7 mouse cellular contexts compared by ENCODE assay signal in genomic region chr1:118389454-118390265, GRCm38 (mm10). TPM values are rescaled to one million over a fixed set of nuclear protein-coding genes. Genes with fewer than 3 reads are reported as not detected.
DNase-seq lines count a peak whose midpoint lies in the region; ATAC-seq and TF ChIP-seq lines count a peak whose summit lies in the region.

No protein-coding gene starts in this region.

- no peaks in the 10 kb centered on the region for H3K9me3 ChIP-seq in E14TG2a.4 (ENCODE audit: low read length)
- no peaks in the 10 kb centered on the region for H3K9me3 ChIP-seq in heart, postnatal 0 days (replicated peaks; ENCODE audit: control insufficient read depth, low read length)

- POLR2A ChIA-PET in Patski (lab: Charles Lee): no interaction called here

- peaks cover 20% of the 10 kb centered on the region for H3K36me3 ChIP-seq in E14TG2a.4 (ENCODE audit: insufficient read depth, low read length)
- peaks cover 6% of the 10 kb centered on the region; the same call in 1 of the 2 replicates for H3K36me3 ChIP-seq in heart, postnatal 0 days (replicated peaks; ENCODE audit: control insufficient read depth, insufficient read depth, low read length)

- H3K27me3 ChIP-seq in E14TG2a.4 (ENCODE audit: insufficient read depth, low read length): no peaks in the 10 kb centered on the region
- H3K27me3 ChIP-seq in Patski: no peaks in the 10 kb centered on the region
- H3K27me3 ChIP-seq in heart, postnatal 0 days (ENCODE audit: control insufficient read depth, insufficient read depth, low read length): no peaks in the 10 kb centered on the region

- intact Hi-C loops in left cerebral cortex, adult 2 months (cut with DNase I): loop anchor here (1.0 to 2.0 kb wide), 3 partner anchors 70 to 92 kb away; partner anchors contain the start of gene Tsn

- peak overlapping the region; percentile 92 for H3K27ac ChIP-seq in heart, postnatal 0 days (ENCODE audit: low read depth)
- peak overlapping the region; percentile 94 for H3K27ac ChIP-seq in left cerebral cortex, adult 2 months

- TF ChIP-seq EP300 in heart, postnatal 0 days (IDR thresholded peaks at IDR 0.05; ENCODE audit: low read depth): 0 out of 2 replicates have a peak, but pooled peaks have one; percentile 22

- ATAC-seq in Patski: peak; percentile 38
- peak; percentile 25 for ATAC-seq in heart, postnatal 0 days (ENCODE audit: insufficient read depth, low read depth)
- ATAC-seq in megakaryocyte-erythroid progenitor cell, adult 5-6 weeks (replicated peaks; ENCODE audit: low FRiP score, low TSS enrichment, poor library complexity, severe bottlenecking): peak; percentile 40

- peak overlapping the region; percentile 91 for H3K4me3 ChIP-seq in E14TG2a.4 (replicated peaks; ENCODE audit: low read length)
- peak overlapping the region; percentile 85 for H3K4me3 ChIP-seq in heart, postnatal 0 days (ENCODE audit: low read depth, low read length)
- peak overlapping the region; percentile 96 for H3K4me3 ChIP-seq in left cerebral cortex, adult 2 months

- no peak for DNase-seq in Patski (ENCODE audit: low read depth, low spot score)
- DNase-seq in embryo, embryonic 10.5 days (ENCODE audit: low spot score): peak; percentile 71
- DNase-seq in heart, postnatal 0 days (ENCODE audit: low spot score): peak; percentile 51
- DNase-seq in left cerebral cortex, adult 2 months (ENCODE audit: extremely low spot score in 1 of 2, low spot score in 2 of 2): peak; percentile 28 to 49
- DNase-seq in spleen, adult 12 weeks (ENCODE audit: low spot score): peak; percentile 41

- H3K4me1 ChIP-seq in E14TG2a.4 (replicated peaks; ENCODE audit: low read depth, low read length): peaks cover 33% of the 10 kb centered on the region
- peaks cover 7% of the 10 kb centered on the region for H3K4me1 ChIP-seq in heart, postnatal 0 days (ENCODE audit: control insufficient read depth, insufficient read depth)

- peak overlapping the region; percentile 87 for H3K9ac ChIP-seq in heart, postnatal 0 days (replicated peaks; ENCODE audit: low read depth, low read length)

- CTCF ChIA-PET in Patski (lab: Charles Lee): no interaction called here

- WGBS in heart, postnatal 0 days: 1% methylated on average over 43 of the region's 44 CpGs

- in situ Hi-C loops in Patski (cut with MboI; ENCODE audit: low pct_unique_long_range_greater_than_20kb): no loop called here

- TF ChIP-seq CTCF in E14TG2a.4 (conservative IDR thresholded peaks at IDR 0.05; ENCODE audit: low read length) (no peak), Patski (IDR thresholded peaks at IDR 0.05) (no peak)
- no peak for TF ChIP-seq CTCF in heart, postnatal 0 days (IDR thresholded peaks at IDR 0.05; ENCODE audit: low read depth)
- TF ChIP-seq CTCF in left cerebral cortex, adult 2 months (IDR thresholded peaks at IDR 0.05): no peak

- peak overlapping the region; percentile 72 for H3K4me2 ChIP-seq in heart, postnatal 0 days (ENCODE audit: low read depth, low read length)

RNA-seq across cellular contexts. Expression of gene Clasp1, which starts 0.8 kb away (rescaled TPM):
- polyA plus RNA-seq in Patski (2021): 39.0 TPM
- total RNA-seq in heart, postnatal 0 days (2014; rRNA removed; ENCODE audit: low replicate concordance): 297 and 366 TPM in 2 replicates
- polyA plus RNA-seq in heart, postnatal 0 days (2015; fragmentation: Nextera tagmentation; extraction: Ambion mirVana): 75.8 and 106 TPM in 2 replicates
- 100 to 1,000 TPM; 112 to 118 TPM for total RNA-seq in left cerebral cortex, adult 2 months (2021)
- total RNA-seq in megakaryocyte-erythroid progenitor cell, adult 5-6 weeks (2014; fragmentation: Nextera tagmentation): 92.6 and 101 TPM in 2 replicates
- 55.3 and 57.6 TPM in 2 replicates for total RNA-seq in megakaryocyte-erythroid progenitor cell, adult 5-6 weeks (2017)
